Mouse (Mus musculus): ENCODE results near the gene Polr2c.

GRCm38 (mm10) chr8:94907591-94908300, 50.5 kb downstream of the Polr2c start:
- no peak for TF ChIP-seq ZKSCAN1 (IDR thresholded peaks at IDR 0.05; ENCODE audit: borderline replicate concordance, low read depth, low read length)
- TF ChIP-seq CTCF (conservative IDR thresholded peaks at IDR 0.05 in 1 of 2, IDR thresholded peaks at IDR 0.05 in 1 of 2; ENCODE audit: low read depth in 2 of 2, low read length in 2 of 2), result no peak
- no peak for TF ChIP-seq POLR2A (IDR thresholded peaks at IDR 0.05; ENCODE audit: low read depth, low read length)
- no peak for TF ChIP-seq NELFE (IDR thresholded peaks at IDR 0.05; ENCODE audit: low read depth, low read length)
- TF ChIP-seq POLR2AphosphoS2 (IDR thresholded peaks at IDR 0.05; ENCODE audit: low read depth, low read length), result no peak

Measured in CH12.LX (cell line).